In genomic region chr17:10319685-10320455, GRCm38 (mm10) we compare ENCODE assay signal across 8 mouse cellular contexts. TPM values are rescaled to one million over a fixed set of nuclear protein-coding genes. Genes with fewer than 3 reads are reported as not detected.
A peak's percentile ranks its signal among the peaks of the same experiment; 100 is the strongest.
DNase-seq lines count a peak whose midpoint lies in the region; ATAC-seq and TF ChIP-seq lines count a peak whose summit lies in the region.

Gene Qk, minus strand, starts transcription at chr17:10319854.

- peak within 1 kb of the TSS; percentile 93 for H3K4me3 ChIP-seq in hindbrain, embryonic 16.5 days (ENCODE audit: low read length)
- peak within 1 kb of the TSS; percentile 89 for H3K4me3 ChIP-seq in left cerebral cortex, adult 2 months

- peak; percentile 92 for ATAC-seq in hindbrain, embryonic 16.5 days
- ATAC-seq in megakaryocyte, adult 5-6 weeks (ENCODE audit: poor library complexity, severe bottlenecking): peak; percentile 76

- WGBS in hindbrain, embryonic 16.5 days: under 1% methylated on average over 72 of the region's 86 CpGs

- DNase-seq in T-cell, adult 2 months (ENCODE audit: low spot score): peak; percentile 94
- peak; percentile 91 to 94 for DNase-seq in cerebellum, postnatal 36 days
- peak; percentile 94 for DNase-seq in gastrocnemius, adult 18-20 months (ENCODE audit: low spot score)
- DNase-seq in left cerebral cortex, adult 2 months (ENCODE audit: extremely low spot score in 1 of 2, low spot score in 2 of 2): peak; percentile 90 to 93
- DNase-seq in right cerebral cortex, adult 2 months (ENCODE audit: low spot score in 2 of 2): peak; percentile 88 to 89
- peak; percentile 94 for DNase-seq in urinary bladder, postnatal 14 days (ENCODE audit: low spot score)

- intact Hi-C loops in left cerebral cortex, adult 2 months (cut with DNase I): loop anchor here (2.0 to 5.0 kb wide), 12 partner anchors 172 to 1652 kb away; partner anchors contain the start of genes Pacrg and Prkn

- peak within 1 kb of the TSS; percentile 57 for H3K4me2 ChIP-seq in hindbrain, embryonic 16.5 days (ENCODE audit: low read length)

- H3K4me1 ChIP-seq in hindbrain, embryonic 16.5 days (ENCODE audit: control insufficient read depth, insufficient read depth, low read depth, low read length): peaks cover 9% of the 10 kb centered on the region

- no peaks in the 10 kb centered on the region for H3K27me3 ChIP-seq in hindbrain, embryonic 16.5 days (replicated peaks; ENCODE audit: control insufficient read depth, insufficient read depth, low read length)

- no peak; the same call in 1 of the 2 replicates for TF ChIP-seq CTCF in left cerebral cortex, adult 2 months (IDR thresholded peaks at IDR 0.05)

- peak within 1 kb of the TSS; percentile 99 for H3K27ac ChIP-seq in hindbrain, embryonic 16.5 days (ENCODE audit: low read depth, low read length)
- H3K27ac ChIP-seq in left cerebral cortex, adult 2 months: peak within 1 kb of the TSS; percentile 99

- no peaks in the 10 kb centered on the region for H3K9me3 ChIP-seq in hindbrain, embryonic 16.5 days (ENCODE audit: control insufficient read depth, low read length)

- peak within 1 kb of the TSS; percentile 98 for H3K9ac ChIP-seq in hindbrain, embryonic 16.5 days (ENCODE audit: low read depth, low read length)

- H3K36me3 ChIP-seq in hindbrain, embryonic 16.5 days (ENCODE audit: control insufficient read depth, insufficient read depth, low read length): no peaks in the 10 kb centered on the region

RNA-seq across cellular contexts. Expression of gene Qk, which starts in this region (rescaled TPM):
- total RNA-seq in gastrocnemius, adult 18-20 months (2021): 100 to 1,000 TPM; 274 to 325 TPM
- 46.3 and 47.5 TPM in 2 replicates for polyA plus RNA-seq in hindbrain, embryonic 16.5 days (2015; fragmentation: Nextera tagmentation; extraction: Ambion mirVana)
- total RNA-seq in left cerebral cortex, adult 2 months (2021): 100 to 1,000 TPM; 311 to 342 TPM
- 239 and 268 TPM in 2 replicates for total RNA-seq in megakaryocyte, adult 5-6 weeks (2015)
- total RNA-seq in megakaryocyte, adult 5-6 weeks (2017): 115 and 132 TPM in 2 replicates

Comparison
In these comparisons a context has a peak if more than half of its experiments do, and no peak if none do; other contexts are left out.
1. Peak in every context shown above with its lines: DNase-seq, ATAC-seq, H3K4me3 ChIP-seq and H3K27ac ChIP-seq.